Mouse (Mus musculus): ENCODE measurements around the gene Tex22.

The Tex22 gene

GRCm38 (mm10) chr12:113137260-113138213, 63.2 kb downstream of the Tex22 start:
- no peak for DNase-seq (ENCODE audit: low read depth, low spot score)

DNA sequence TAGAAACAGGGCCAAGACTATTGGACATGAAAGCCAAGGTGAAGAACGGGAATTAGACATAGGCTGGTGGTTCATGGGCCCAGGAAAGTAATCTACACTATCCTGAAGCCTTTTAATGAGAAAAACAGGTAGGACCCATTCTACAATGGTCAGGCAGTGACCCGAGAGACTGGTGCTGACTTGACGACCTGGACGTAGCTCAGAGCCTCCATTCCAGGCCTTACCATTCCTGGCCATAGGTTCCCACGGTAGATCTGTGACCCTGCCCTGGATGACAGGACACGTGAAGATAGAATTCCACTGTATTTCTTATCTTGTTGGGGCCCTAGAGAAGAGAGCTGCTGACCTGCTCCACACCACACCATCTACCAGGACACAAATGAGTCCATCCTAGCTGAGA, 64.0 kb downstream of the Tex22 start:
- DNase-seq (ENCODE audit: low read depth, low spot score) = no peak

All from skeletal muscle tissue, adult 2 months (tissue).